Mouse (Mus musculus): ENCODE measurements around the gene Prkcg. TPM values are rescaled to one million over a fixed set of nuclear protein-coding genes. Genes with fewer than 3 reads are reported as not detected.

The Prkcg gene
- polyA plus RNA-seq, 1 experiment = 5.6 TPM

DNA sequence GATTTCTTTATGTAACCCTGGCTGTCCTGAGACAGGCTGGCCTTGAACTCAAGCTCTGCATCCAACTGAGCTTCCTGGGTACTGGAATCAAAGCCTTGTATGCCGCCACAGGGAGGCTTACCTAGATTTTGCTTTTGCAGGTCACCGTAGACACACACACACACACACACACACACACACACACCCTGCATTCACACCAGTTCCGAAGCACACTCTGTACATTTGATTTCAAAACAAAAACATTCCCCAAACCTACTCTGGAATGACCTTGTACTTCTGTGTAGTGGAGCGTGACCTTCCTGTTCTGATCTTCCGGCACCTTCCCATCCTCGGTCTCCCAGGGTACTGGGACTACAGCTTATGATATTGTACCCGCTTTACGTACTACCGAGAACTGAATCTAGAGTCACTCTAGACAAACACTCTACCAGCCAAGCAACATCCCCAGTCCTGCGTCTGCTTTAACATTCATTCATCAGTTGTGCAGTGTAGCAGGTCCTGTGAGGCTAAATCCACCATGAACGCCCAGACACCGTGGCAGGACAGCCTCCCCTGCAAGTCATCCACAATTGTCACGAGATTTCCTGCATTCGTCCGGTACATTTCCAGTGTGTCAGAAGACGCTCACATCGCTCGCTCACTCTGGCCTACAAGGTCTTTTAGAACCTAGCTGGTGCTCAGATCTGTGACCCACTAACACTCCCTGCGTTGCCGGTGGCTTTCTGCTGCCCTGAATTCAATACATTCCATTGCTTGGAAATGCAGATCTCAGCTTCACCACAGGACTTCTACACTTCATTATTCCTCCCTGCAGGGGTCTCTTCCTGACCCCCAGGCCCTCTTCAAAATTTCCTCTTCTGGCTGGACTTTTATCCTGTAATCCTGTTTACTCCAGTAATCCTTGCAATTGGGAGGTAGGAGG, 58.6 kb downstream of the Prkcg start:
- TF ChIP-seq CTCF (IDR thresholded peaks at IDR 0.05; ENCODE audit: borderline replicate concordance, extremely low read depth, insufficient read depth, insufficient read length) = no peak
- no peak for TF ChIP-seq POLR2A (IDR thresholded peaks at IDR 0.05; ENCODE audit: borderline replicate concordance, extremely low read depth, insufficient read depth, insufficient read length, poor library complexity, severe bottlenecking)
- DNase-seq (ENCODE audit: low read depth) = peak; percentile 22

DNA sequence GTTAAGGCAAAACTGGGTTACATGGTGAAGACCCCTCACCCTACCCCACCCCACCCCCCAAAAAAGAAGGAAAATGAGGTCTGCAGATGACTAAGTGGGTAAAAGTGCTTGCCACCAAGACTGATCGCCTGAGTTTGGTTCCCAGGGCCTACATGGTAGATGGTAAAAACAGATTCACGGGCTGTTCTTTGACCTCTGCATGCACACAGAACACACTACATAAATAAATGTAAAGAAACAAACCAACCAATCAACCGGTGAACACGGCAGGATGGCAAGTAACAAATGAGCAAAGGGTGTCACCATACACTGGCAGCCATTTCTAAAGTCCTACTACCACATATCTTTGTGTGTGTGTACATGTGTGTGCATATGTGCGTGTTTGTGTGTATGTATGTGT, 59.3 kb downstream of the Prkcg start:
- DNase-seq (ENCODE audit: low read depth) = no peak
- TF ChIP-seq POLR2A (IDR thresholded peaks at IDR 0.05; ENCODE audit: borderline replicate concordance, extremely low read depth, insufficient read depth, insufficient read length, poor library complexity, severe bottlenecking) (no peak), CTCF (IDR thresholded peaks at IDR 0.05; ENCODE audit: borderline replicate concordance, extremely low read depth, insufficient read depth, insufficient read length) (no peak)

GRCm38 (mm10) chr7:3349775-3350174, 60.8 kb downstream of the Prkcg start:
- TF ChIP-seq POLR2A (IDR thresholded peaks at IDR 0.05; ENCODE audit: borderline replicate concordance, extremely low read depth, insufficient read depth, insufficient read length, poor library complexity, severe bottlenecking) = no peak
- TF ChIP-seq CTCF (IDR thresholded peaks at IDR 0.05; ENCODE audit: borderline replicate concordance, extremely low read depth, insufficient read depth, insufficient read length) = no peak
- DNase-seq (ENCODE audit: low read depth) = no peak

DNA sequence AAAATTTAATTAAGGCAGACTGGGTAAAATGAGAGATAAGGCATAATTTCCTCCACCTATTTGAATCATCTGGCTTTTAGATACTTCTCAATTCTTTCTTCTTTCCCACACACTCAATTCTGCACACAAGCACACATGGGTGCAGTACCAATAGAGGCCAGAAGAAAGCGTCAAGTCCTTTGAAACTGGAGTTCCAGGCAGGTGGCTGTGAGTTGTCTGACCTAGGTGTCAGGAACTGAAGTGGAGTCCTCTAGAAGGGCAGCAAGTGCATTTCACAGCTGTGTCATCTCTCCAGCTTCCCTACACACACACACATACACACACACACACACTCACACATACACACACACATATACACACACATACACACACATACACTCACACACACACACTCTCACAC, 62.6 kb downstream of the Prkcg start:
- no peak for TF ChIP-seq POLR2A (IDR thresholded peaks at IDR 0.05; ENCODE audit: borderline replicate concordance, extremely low read depth, insufficient read depth, insufficient read length, poor library complexity, severe bottlenecking)
- TF ChIP-seq CTCF (IDR thresholded peaks at IDR 0.05; ENCODE audit: borderline replicate concordance, extremely low read depth, insufficient read depth, insufficient read length) = 0 out of 2 replicates have a peak, but pooled peaks have one; percentile 2
- DNase-seq (ENCODE audit: low read depth) = no peak

DNA sequence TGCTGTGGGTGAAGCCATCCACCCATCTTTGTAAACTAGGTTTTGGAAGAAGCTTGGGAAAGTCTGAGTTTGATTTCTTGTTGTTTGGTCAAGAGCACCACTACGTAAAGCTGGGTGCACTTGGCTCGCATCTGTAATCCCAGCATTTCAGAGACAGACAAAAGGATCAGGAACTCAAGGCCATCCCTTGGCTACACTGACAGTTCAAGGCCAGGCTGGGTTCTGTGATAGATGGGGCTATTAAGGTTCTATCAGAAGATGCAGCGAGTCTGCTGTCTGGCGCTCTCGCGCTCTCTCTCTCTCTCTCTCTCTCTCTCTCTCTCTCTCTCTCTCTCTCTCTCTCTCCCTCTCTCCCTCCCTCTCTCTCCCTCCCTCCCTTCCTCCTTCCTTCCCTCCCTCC, 65.9 kb downstream of the Prkcg start:
- no peak for DNase-seq (ENCODE audit: low read depth)

GRCm38 (mm10) chr7:3360678-3361077, 71.7 kb downstream of the Prkcg start:
- no peak for DNase-seq (ENCODE audit: low read depth)
- TF ChIP-seq POLR2A (IDR thresholded peaks at IDR 0.05; ENCODE audit: borderline replicate concordance, extremely low read depth, insufficient read depth, insufficient read length, poor library complexity, severe bottlenecking) = no peak
- no peak for TF ChIP-seq CTCF (IDR thresholded peaks at IDR 0.05; ENCODE audit: borderline replicate concordance, extremely low read depth, insufficient read depth, insufficient read length)

More for the DNA sequence above, 65.9 kb downstream of the Prkcg start:
- TF ChIP-seq CTCF (IDR thresholded peaks at IDR 0.05; ENCODE audit: borderline replicate concordance, extremely low read depth, insufficient read depth, insufficient read length) (no peak), POLR2A (IDR thresholded peaks at IDR 0.05; ENCODE audit: borderline replicate concordance, extremely low read depth, insufficient read depth, insufficient read length, poor library complexity, severe bottlenecking) (no peak)

DNA sequence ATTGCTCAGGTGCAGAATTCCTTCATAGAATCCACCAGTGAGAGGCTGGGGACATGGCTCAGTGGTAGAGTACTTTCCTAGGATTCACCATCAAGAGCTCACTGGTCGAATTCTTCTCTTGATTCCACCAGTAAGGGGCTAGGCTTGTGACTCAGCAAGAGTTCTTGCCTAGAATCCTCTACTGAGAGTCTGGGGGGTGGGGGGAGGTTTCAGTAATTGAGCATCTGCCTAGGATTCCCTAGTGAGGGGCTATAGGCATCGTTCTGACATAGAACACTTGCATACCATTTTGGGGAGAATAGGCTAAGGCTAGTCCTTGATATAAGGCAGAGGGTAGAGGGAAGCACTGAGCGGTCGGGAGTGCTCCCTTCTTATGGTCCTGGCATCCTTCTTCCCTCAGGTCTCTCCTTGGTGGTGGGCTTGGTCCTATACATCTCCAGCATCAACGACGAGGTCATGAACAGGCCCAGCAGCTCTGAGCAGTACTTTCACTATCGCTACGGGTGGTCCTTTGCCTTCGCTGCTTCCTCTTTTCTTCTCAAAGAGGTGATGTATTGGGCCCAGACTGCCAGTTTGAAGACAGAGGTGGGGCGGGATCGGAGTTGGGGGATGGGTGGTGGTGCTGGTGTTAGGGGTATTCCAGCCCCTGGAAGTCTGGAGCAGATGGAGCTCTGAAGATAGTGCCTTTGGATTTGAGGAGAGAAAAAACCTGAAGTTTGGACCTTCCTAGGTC, 76.7 kb downstream of the Prkcg start:
- DNase-seq (ENCODE audit: low read depth) = no peak

DNA sequence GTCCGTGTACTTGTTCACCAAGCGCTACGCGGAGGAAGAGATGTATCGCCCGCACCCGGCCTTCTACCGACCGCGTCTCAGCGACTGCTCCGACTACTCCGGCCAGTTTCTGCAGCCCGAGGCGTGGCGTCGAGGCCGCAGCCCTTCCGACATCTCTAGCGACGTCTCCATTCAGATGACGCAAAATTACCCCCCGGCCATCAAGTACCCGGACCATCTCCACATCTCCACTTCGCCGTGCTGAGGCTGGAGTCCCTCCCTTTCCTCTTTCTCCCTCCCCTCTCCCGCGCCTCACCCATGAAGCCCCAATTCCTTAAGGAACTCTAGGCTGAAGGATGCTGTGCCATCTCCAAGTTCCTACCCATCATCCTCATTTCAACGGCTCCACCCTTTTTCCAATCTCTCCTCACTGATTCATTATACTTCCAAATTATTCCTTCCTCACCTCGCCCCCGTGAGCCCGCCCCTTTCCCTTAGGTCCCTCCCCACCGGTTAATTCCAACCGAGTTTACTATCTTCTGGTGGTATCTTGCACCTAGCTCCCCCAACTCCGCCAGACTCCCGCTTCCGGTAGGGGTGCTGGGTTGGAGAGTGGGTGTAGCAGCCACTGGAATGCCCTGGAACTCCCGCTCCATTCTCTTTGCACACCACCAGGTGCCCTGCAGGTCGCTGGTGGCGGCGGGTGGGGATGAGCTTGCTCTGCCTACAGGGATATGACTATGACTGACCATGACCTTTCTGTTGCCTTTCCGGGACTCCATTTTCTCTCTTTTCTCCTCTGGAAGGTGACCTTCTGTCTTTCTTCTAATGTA, 77.9 kb downstream of the Prkcg start:
- DNase-seq (ENCODE audit: low read depth) = no peak
- no peak for TF ChIP-seq POLR2A (IDR thresholded peaks at IDR 0.05; ENCODE audit: borderline replicate concordance, extremely low read depth, insufficient read depth, insufficient read length, poor library complexity, severe bottlenecking)
- TF ChIP-seq CTCF (IDR thresholded peaks at IDR 0.05; ENCODE audit: borderline replicate concordance, extremely low read depth, insufficient read depth, insufficient read length) = no peak

More for the DNA sequence above, 76.7 kb downstream of the Prkcg start:
- TF ChIP-seq CTCF (IDR thresholded peaks at IDR 0.05; ENCODE audit: borderline replicate concordance, extremely low read depth, insufficient read depth, insufficient read length) = no peak
- no peak for TF ChIP-seq POLR2A (IDR thresholded peaks at IDR 0.05; ENCODE audit: borderline replicate concordance, extremely low read depth, insufficient read depth, insufficient read length, poor library complexity, severe bottlenecking)

GRCm38 (mm10) chr7:3367569-3367968, 78.6 kb downstream of the Prkcg start:
- DNase-seq (ENCODE audit: low read depth) = no peak
- no peak for TF ChIP-seq CTCF (IDR thresholded peaks at IDR 0.05; ENCODE audit: borderline replicate concordance, extremely low read depth, insufficient read depth, insufficient read length)

DNA sequence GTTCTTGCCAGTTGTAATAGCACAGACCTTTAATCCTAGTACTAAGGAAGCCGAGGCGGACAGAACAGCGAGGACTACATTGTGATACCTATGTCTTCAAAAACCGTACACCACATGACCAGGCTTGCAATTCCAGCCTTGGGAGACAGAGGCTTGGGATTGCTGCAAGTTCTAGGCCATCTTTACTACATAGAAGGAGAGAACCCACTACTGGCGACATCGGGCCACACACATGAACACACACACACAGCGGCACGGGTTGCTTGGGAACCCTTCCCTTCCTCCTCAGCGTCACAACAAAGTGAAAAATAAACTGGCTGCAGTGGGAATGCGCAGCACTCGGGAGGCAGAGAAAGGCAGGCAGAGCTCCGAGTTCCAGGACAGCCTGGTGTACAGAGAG, 79.3 kb downstream of the Prkcg start:
- no peak for TF ChIP-seq POLR2A (IDR thresholded peaks at IDR 0.05; ENCODE audit: borderline replicate concordance, extremely low read depth, insufficient read depth, insufficient read length, poor library complexity, severe bottlenecking)
- no peak for TF ChIP-seq CTCF (IDR thresholded peaks at IDR 0.05; ENCODE audit: borderline replicate concordance, extremely low read depth, insufficient read depth, insufficient read length)
- peak; percentile 24 for DNase-seq (ENCODE audit: low read depth)

DNA sequence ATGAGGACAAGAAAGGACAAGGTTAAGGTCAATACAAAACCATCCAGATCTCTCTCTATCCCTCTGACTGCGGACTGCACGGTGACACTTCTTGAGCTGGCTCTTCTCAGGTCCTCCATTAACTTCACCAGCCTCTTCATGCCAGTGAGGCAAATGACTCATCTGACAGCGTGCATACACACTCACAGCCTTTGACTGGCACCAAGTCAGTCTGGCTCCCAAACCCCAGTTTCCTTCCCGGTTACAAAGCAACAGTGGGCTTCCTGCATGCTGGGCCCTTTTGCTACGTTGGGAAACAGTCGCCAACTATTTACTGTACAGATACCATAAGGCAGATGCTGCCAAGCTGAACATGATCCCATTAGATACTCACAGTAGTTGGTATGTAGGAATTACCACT, 80.2 kb downstream of the Prkcg start:
- DNase-seq (ENCODE audit: low read depth) = peak; percentile 15
- TF ChIP-seq POLR2A (IDR thresholded peaks at IDR 0.05; ENCODE audit: borderline replicate concordance, extremely low read depth, insufficient read depth, insufficient read length, poor library complexity, severe bottlenecking) = no peak
- no peak for TF ChIP-seq CTCF (IDR thresholded peaks at IDR 0.05; ENCODE audit: borderline replicate concordance, extremely low read depth, insufficient read depth, insufficient read length)
